Mouse (Mus musculus) ovary, postnatal 10 days (tissue): Measurements from ENCODE around the gene Ptprn2.

Experiments used
- DNase-seq: peaks from one replicate; pipeline ENCODE4 v3.0.0; 2022; ENCODE audit warnings: low spot score

Ptprn2 gene

DNA sequence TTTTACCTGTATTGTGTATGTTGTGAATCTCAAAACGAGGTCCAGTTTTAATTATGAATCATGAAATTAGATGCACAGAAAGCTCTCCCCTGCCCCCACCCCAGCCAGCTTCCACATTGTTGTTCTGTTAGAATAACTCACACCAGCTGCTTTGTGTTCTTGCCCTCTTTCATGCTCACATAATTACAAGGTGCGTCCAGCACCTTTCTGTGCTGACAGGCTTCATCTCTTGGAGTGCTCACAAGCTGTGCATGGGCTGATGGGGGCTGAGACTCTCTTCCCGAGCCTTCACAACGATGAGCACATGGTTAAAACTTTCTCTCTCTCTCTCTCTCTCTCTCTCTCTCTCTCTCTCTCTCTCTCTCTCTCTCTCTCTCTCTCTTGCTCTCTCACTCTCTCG lies 746.3 kb downstream of the Ptprn2 start:
- no peak for DNase-seq

DNA sequence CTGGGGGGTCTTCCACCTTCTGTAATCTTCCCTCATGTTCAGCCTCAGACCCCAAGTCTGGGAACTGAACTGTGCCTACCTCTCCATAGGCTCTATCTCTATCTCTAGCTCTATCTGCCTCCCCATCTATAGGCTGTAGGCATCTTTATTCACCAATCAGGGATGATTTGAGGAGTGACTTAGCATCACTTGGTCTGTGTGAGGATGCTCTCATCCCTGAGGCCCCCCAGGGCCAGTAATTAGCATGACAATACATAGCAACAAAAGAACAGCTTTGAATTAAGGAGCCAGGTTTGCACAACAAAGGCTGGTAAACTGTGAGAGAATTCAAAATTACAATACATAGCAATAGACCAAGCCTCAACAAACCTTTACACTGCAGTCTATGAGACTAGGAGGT lies 749.6 kb downstream of the Ptprn2 start:
- DNase-seq: no peak

DNA sequence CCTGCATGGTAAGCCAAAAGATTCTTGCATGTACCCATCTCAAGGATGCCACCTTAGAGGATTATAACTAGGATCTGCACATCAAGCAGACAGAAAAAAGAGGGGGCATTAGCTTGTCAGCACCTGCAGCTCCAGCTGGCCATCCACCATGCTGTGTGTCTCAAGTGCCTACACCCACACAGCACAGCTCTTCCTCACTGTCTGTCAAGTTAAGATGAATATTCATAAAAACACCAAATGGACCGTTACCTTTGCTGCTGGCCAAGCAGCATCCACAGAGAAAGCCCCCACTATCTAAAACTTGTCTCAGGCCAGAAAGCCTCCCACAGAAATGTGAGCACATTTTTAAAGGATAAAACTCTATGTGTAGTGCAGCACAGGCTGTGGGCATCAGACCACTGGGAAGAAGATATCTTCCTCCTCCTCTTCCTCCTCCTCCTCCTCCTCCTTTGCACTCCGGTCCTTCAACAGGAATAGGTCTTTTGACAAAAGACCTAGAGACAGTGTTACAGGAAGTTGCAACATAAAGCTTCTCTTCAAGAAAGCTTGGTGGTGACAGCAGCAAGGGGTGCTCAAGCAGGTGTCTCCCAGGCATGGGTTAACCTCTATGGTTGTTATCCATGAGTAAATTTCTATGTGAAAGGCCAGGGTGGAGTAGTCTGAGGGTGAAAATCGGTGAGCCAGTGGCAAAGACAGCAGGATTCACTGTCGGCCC lies 750.7 kb downstream of the Ptprn2 start:
- DNase-seq: no peak

DNA sequence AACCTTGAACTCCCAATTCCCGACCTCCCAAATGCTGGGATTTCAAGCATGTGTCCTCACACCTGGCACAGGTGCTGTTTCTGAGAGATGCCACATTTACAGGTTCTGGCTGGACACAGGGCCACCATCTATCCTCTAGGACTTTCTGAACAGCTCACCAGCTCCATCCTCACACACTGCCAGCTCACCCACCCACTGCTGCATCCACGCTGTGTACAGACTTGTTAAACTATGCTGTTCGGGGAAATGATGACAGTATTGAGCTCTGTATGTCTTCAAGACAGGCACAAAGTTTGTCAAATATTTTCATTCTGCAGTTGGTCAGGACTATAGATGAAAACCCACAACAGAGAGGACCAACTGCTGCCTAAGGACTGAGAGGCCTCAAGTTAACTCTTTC lies 751.5 kb downstream of the Ptprn2 start:
- no peak for DNase-seq

DNA sequence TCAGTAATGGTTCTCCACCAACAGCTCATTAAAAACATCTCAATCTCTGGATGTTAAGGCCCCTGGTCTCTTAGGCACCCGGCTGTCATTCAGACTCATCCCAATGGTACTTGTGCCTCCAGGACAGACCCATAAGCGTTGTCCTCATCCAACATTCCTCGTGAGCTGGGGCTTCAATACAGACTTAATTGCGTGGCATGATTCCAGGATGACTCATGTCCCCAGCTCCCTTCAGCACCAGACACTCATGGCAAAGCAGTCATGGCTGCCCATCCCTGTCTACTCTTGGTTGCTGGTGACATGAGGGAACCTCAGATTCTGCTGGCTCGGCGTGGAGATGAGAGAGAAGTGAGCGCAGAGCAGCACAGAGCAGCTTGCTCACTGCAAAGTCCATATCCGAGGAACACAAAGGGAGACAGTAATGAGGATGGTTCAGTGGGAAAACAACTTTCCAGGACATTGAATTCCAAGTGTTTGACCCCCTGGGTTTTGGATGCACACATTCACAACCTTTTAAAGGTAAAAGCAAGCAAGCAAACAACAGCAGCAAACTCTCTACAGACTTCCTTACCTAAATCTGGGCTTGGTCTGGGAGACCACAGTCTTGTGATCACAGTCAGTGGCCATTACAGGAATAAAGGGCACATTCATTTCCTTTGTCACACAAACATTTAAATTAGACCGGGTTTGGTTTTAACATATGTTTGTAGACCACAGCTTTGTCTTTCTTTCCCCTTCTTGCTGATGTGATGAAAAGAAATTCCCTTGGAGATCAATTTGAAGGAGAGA lies 754.6 kb downstream of the Ptprn2 start:
- no peak for DNase-seq

DNA sequence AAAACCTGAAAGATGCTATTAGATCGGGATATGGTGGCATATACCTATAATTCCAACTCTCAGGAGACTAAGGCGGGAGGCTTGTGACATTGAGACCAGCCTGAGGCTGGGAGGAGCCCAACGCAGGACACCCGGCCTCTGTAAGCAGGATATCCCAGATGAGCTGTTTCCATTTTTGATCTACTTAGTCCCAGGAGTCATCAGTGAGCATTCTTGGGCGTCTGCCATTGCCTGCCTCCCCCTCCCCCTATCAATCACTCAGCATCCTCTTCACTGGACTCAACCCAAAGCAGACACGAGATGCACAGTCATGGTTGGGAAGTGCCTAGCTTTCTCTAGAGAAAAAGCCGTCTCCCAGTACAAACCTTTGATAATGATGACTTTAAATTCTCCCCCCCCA lies 756.7 kb downstream of the Ptprn2 start:
- no peak for DNase-seq

DNA sequence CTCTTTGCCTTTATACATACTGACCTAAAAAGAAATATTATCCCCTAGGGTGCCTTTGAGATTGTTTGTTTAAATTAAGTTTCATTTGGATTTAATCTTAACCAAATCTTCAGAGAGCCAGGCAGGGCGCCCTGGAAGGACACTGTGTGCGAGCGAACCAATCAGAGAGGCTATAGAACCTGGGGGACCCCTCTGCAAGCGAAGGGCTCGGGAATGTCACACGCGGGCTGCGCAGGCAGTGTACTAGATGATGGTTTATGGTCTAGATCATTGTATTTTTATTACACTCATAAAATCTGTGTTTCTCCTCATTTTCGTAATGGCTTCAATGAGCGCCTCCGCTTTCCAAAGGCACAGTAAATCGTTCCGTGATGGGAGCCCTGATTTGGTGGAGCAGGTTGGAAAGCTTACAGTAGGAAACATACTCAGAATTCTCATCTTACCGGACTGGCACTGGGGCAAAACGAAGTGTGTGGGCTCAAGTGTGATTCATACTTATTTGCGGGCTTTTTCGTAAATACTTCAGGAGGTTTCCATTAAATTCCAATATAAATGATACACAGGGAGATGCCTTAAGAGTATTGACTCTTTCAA lies 760.5 kb downstream of the Ptprn2 start:
- DNase-seq: no peak

DNA sequence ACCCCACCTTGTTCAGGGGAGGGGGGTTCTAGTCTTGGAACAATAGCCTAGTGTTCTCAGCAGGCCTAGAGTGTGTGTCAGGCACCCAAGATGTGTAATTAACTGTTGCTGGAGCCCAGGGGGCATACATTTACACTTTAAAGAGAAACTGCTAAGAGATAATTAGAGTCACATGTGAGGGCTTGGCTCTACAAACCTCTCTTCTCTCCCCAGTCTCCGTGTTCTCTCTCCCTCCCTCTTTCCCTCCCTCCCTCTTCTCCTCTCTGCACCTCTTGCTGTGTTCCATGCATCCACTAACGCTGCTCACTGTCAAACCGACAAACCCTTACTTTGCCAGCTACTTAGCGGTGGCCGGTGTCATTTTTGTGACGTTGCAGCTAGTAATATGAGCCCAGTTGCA lies 764.9 kb downstream of the Ptprn2 start:
- no peak for DNase-seq

DNA sequence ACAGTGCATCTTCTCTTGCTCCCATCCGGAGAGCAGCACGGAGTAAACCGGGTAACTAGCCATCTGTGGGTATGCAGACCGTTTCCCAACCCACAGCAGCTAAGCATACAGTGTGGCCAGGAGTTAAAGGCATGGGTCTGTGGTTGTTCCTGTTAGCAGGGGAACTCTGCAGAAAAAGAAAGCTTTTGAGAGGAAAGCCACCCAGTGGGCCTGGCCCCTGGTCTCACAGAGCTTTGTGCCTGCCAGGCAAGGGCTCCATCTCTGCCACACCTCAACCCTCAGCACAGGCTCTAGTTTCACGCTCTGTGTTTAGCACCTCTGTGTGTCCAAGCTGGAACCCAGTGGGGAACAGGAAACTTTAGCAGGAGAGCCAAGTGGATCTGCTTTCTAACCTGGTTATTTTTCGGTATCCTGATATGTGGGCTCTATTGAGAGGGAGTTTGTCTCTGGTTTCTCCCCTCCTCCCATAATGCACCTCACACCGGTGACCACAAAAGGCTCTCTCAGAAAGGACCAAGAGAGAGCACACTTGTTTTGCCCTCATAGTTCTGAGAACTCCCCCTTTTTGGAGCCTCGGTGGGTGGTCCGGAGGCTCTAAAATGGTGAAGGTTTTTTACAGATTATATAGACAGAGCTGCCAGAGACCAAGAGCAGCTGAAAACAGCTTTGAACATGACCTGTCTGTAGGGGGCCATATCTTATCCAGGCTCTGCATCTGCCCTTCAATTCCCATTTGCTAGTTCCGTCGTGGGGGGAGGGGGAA lies 766.3 kb downstream of the Ptprn2 start:
- DNase-seq: no peak

DNA sequence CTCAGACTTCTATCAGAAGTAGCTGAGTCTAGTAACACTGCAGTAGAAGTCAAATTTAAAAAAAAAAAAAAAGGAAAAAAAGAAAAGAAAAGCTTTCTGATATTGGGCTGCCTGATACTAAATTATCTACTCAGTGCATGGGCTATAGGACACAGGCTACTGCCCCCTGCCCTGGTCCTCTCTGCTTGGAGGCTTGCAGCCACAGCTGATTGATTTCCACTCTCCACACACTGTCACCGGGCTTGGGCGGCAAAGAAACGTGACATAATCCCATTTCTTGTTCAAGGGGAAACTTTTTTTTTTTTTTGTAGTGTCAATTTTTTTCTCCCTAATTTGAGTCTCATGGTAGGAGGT lies 766.9 kb downstream of the Ptprn2 start:
- no peak for DNase-seq

DNA sequence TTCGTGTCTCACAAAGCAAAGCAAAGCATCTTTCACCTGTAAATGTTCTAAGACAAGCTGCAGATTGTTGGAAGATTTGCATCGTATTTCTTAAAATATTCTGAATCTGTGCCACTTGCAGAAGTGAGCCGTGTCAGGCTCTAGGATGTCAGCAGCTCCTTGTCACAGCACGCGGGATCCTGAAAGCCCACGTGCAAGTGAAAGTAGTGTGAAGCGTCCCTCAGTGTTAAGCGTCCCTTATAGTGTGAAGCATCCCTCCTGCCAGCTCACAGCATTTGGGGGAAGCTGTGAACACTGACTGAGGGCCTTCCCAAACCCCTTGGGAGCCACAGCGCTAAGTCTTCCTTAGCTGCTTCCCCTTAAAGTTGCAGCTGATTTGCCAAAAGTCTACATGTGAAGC lies 768.8 kb downstream of the Ptprn2 start:
- DNase-seq: no peak

DNA sequence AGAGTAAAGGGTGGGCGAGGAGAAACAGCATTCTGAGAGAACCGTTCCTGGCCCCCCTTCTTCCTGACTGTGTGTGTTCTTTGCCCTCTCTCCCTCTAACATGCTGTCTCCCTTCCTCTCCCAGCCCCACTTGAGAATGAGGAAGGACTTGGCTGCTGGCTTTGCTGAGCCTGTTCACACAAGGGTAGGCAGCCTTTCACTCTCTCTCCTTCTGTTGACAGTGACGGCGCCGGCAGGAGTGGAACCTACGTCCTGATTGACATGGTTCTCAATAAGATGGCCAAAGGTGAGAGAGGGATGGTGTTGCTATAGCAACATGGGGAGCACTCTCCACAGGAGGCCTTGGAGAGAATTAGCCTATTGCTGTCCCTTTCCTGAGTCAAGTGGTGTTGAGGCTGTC lies 769.8 kb downstream of the Ptprn2 start:
- no peak for DNase-seq

DNA sequence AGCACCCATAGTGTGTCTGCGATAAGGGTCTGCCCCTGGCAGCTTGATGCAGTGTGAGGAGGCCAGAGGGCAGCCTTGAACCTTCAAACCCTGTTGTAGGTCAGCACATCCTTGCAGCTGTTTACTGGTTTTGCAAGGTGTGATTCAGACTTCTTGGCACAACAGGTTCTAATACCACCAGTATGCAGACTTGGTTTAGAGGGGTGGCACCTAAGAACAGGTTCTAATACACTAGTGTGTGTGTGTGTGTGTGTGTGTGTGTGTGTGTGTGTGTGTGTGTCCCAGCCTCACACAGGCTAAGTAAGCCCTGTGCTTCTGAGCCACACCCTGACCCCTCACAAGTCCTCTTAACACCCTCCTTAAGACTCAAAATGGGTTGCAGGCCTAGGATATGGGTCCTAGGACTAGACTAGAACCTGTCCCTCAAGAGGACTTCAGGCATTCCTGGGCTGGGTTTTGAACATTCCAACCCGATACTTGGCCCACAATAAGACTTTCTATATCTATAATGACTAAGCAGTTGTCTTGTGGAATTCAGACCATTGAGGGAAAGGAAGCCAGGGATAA lies 770.3 kb downstream of the Ptprn2 start:
- no peak for DNase-seq

DNA sequence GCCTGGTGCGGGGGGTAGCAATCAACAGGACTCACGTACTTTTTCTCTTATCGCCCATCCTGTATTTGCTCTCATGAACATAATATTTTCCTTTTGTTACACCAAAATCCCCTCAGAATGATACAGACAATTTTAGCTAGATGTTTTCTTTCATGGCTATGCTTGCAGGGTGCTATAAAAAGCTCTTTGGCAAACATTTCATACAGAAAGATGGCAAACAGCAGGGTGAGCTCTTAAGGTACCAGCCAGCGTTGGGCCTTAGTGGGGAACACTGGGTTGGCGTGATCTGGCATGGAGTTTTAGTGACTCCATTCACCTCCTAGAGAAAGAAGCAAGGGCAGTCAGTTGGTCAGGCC lies 771.3 kb downstream of the Ptprn2 start:
- DNase-seq: no peak

DNA sequence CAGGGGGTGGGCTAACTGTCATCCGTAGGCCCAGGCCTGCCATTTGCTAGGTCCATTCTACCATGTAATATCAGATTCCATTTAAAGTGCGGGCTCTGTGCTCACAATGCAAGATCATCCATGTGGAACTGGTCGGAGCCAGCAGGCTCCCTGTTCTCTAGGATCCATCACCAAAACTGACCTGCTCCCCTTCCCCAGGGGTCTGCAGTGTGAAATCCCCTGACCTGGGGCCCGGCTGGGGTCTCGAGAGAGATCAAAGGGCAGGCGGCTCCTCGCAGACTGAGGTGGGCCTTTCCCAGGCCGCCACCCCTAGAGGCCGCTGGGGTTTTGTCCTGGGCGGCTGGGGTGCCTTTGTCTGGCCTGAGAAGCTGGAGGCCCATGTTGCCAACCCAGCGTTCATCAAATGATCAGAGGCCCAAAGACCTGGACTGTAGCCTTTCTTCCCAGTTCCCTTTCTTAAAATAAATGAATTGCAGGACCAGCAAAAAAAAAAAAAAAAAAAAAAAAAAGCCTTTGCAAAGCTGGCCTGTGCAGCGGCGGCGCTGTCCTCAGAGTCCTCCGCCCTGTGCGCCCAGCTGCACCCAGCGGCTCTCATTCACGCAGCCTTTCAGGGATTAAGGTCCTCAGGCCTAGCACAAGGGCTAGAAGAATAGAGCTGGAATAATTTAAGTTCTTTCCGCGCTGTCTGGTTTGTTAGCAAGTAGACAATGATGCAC lies 771.8 kb downstream of the Ptprn2 start:
- no peak for DNase-seq

DNA sequence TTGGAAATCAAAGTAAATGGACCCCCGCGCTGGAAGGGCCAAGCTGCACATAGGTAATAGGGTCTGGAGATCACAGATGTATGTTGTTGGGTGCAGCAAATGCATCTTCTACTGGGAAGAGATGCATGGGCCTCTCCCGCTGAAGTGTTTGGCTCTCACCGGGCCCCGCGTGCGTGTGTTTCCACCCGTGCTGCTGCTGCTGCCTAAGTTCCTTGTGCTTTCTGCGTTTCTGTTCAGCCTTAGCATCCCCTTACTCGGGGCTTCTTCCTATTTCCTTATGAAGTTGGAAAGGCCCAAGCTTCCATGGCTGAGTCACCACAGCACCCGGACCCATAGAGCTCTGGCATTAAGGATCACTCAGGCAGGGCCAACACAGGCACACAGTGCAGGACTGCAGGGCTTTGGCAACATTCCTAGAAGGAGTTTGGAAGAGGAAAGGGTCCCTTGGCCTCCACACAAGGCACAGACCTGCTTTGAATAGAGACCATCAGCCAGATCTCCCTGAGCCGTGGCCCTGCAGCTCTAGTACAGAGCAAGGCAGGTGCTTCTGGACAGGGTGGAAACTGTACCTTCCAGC lies 772.5 kb downstream of the Ptprn2 start:
- DNase-seq: no peak

DNA sequence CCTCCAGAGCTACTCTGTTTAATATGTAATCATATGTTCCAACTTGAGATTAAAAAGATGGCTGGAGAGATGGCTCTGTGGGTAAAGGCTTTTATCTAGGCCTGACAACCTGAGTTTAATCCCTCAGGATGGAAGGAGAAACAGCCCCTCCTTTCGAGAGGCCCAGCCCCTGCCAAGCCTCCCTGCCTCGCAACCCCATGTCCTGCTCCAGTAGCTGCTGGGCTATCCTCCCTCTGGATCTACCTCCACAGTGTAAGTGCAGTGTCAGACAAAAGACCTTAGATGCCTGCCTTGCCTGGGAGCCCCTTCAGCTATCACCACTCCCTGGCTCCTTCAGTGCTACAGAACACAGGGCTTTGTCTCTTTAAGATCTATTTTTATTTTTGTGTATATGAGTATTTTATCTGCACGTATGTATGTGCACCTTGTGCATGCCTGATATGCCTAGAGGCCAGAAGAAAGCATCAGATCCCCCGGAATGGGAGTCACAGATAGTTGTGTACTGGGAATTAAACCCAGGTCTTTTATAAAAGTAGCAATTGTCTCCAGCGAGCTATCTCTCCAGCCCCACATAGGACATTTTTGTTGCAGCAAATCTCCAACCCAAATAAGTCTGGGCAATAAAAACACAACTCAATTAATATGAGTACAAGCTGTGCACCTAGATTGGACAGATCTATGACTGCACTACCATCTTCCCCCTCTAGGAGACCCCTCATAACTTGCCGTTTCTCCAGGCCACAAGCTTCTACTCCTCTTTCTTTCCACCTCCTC lies 775.1 kb downstream of the Ptprn2 start:
- no peak for DNase-seq

DNA sequence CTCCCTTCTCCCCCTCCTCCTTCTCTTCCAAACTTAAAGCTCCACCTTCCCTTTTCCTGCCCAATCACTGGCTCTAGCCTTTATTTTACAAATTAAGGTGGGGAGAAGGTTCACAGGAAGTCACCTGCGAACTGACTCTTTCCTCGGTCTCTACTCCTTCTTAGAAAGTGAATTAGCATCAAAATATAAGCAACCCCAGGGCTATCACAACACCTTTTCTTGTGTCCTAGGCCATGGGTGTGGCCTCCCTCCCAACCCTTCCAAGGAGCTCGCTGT lies 775.6 kb downstream of the Ptprn2 start:
- no peak for DNase-seq

DNA sequence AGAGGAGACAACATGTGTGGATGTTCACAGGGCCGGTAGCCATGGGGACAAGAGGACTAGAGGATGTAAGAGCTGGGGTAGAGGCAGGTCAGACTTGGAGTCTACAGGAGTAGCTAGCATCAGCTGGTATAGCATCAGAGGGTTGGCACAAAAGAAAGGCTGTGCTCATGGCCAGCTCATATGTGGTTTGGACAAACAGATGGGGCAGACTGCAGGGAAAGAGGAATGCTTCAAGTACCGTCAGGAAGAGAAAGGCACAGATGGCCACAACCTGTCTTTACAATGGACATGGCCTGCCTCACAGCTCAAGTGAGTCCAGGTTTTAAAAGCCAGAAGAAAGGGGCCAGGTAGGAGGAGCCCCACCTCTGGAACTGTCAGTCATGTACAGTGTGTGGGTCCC lies 776.5 kb downstream of the Ptprn2 start:
- DNase-seq: no peak

DNA sequence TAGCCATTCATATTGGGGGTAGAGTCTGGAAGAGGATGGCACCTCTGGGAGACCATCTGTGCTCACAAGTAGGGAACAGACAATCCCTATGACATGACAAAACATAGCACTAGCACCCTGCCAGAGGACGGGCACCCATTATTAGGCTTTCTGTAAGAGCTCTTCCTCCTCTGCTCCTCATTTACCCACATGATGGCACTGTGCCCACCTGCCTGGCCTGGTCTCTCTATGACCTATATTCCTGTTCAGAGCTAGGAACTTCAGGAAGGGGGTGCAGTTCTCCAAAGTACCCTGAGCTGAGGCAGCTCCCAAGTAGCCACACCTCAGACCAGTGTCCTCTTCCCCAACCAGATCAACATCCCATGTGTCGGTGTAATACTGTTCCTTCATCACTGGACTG lies 777.6 kb downstream of the Ptprn2 start:
- no peak for DNase-seq

DNA sequence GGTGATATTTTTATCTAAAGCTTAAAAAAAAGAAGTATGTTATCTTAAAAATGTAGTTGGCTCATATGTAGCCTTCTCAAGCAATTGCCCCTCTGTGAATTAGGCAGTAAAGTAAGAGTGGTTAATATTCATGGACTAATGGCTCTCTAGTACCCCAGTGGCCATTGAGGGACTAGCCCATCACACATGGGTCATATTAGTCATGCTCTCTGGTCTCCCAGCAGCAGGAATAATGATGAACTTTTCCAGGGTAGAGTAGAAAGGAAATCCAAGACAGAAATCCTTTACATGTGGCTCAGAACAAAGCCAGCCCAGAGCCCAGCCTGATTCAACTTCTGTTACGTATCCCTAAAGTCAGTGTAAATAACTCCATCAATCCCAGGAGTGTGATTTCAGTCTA lies 779.7 kb downstream of the Ptprn2 start:
- no peak for DNase-seq
